Mouse (Mus musculus) c-Kit-negative CD71-positive TER-119-positive erythroid progenitor cells, embryonic 14.5 days (primary cell): Measurements from ENCODE around the gene Basp1.

Experiments
- DNase-seq: peaks from one replicate; pipeline ENCODE4 v3.0.0-alpha.2; 2013; ENCODE audit warnings: low read depth, low spot score

The Basp1 gene

DNA sequence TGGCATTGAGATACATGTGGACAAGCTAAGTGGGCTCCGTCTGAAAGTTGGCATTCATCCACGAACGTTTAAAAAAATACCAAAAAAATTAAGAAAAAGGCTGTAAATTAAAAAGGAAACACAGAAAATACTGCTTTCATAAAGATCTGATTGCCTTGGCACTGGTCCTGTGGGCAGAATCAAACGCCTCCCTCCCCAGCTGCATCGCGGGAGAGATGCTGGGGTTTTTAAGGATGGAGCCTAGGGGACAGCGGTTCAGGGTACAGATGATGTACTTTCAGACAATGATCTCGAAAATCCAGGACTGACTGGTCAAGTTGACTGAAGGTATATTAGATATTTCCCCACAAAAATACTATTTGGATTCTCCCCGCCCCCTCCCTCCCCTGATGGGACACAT is 49.9 kb downstream of the Basp1 start:
- DNase-seq = no peak

DNA sequence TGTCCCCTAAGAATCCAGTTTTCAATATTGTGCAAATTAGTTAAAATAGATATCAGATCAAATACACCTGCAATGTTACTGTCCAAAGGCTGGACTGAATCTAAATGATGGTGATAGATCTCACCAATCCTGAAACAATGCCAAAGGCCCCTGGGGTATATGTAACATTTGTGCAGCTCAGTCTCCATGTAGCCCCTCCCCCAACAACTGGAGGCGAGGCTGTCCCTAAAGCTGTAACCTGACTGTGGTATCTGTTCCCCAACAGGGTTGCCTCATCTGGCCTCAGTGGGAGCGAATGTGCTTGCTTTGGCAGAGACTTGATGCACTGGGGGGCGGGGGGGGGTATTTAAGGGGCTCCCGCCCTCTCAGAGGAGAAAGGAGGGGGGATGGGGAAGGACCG is 52.7 kb downstream of the Basp1 start:
- no peak for DNase-seq

DNA sequence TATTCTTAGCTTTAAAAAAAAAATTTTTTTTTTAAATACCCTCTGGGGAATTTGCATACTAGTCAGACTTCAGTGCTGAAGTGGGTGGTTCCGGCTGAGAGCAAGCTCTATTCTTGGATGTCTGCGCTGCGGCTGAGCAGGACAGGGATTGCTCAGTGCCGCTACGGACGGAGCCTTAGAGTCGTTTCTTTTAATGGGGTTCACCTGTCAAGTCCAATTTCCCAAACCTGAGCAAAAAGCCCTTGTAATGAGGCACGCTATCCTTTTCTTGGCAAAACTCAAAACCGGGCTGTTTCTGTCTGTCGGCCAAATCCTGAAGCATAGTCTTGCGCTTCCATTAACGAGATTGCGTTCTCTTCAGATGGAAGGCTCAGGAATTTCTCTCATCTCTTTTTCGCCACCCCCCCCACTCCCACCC is 54.9 kb downstream of the Basp1 start:
- DNase-seq = no peak

DNA sequence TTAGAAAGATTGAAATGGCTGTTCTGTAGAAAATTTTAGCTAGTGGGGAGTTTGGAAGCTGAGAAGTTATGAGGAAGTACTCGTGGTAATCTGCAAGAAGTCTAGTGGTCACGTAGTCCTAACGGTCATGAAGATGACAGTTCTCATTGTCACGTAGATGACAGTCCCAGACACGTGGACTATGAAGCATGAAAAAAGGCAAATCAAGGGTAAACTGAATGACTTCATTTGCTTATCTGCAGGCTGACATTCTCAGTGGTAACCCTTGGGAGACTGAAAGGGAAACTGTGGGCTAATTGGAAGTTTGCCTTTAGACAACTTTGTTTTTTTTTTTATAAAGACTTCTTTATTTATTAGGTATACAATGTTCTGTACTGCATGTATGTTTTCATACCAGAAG is 58.2 kb downstream of the Basp1 start:
- DNase-seq = no peak

DNA sequence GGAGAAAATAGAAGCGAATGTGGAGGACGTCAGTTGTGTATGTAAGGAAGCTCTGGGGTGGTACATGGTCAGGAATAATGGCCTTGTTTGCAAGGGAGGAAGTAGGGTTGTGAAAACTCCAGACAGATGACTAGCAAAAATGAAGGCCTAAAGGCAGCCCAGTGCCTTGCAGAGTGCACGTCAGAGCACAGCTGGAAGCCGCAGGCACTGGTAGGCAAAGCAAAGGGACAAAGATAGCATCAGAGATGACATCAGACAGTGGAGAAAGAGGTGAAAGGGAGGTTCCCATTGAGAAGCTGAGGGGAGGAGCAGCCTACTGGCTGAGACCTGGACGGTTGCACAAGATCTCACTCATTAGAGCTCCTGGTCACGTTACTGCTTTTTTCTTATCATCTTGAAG is 58.8 kb downstream of the Basp1 start:
- no peak for DNase-seq

DNA sequence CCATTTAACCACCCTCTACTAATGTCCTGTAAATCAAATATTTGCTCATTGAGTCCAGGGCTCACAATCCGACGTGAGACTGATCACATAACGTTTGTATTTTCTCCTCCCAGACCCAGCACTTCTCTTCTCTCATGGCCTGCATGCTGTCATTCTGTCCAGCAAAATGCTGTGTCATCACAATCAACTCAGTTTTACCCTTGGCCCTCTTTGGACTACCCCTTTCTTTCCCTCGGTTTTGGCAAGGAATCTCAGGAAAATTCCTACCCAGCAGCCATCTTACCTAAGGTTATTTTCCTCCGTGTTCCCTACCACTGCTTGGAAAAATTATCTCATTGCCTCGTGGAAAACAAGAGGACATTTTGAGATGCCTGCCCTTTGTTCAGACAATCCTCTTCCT is 60.1 kb downstream of the Basp1 start:
- no peak for DNase-seq

DNA sequence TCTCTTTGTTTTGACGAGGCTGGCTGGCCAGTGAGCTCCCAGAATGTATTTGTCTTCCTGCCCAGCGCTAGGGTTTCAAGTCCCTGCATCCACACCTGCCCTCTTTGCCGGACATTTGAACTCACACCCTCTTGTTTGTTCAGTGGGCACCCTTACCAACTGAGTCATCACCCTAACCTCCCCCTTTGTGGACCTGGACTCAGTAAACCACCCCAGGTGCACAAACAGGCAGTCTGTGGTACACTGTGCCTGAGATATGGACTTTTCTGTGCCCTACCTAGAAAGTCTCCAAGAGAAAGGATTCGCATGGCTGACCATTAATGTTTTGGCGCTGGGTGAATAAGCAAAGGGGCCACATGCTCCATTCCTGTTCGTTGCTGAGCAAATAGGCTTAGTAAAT is 70.3 kb downstream of the Basp1 start:
- DNase-seq = no peak

DNA sequence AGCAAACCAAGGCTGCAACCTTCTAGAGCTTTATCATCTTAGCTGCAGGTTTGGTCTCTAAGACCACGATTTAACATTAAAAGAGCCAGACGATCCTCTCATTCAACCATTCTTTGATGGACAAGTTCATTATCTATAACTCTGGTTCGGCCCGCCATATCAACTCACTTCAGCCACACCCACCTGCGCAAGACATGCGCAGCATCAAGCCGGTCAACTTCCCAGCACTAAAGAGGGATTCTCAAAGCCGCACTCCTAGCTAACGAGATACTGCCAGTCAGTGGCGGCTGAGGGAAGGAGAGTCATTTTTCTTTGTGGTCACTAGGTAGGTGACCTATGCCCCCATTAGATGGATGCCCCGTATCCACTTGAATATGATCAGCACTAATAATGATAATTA is 78.3 kb downstream of the Basp1 start:
- DNase-seq = no peak

DNA sequence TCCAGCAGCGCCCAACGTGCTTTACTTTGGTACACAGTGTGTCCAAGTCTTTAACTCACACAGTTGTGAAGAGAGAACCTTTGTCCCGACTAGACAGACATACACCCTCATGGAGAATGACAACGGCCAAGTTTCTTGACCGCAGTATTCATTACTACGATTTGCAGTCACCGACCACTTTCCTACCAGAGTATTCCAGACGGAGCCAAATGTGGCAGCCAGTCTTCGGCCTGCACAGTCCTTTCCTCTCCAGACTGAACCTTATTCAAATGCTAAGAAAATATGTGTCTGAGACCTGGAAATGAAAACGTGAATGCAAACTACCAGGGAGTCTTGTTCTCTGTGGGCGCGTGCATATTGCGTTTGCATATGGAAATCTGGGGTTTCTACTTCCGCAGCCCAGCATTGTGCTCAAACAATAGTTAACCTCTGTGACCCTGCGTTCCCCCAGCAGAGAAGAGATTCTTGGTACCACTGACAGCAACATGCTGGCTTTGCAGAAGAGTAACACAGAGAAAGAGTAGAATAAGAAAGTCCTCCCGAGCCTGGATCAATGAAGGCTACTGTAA is 81.6 kb downstream of the Basp1 start:
- no peak for DNase-seq

DNA sequence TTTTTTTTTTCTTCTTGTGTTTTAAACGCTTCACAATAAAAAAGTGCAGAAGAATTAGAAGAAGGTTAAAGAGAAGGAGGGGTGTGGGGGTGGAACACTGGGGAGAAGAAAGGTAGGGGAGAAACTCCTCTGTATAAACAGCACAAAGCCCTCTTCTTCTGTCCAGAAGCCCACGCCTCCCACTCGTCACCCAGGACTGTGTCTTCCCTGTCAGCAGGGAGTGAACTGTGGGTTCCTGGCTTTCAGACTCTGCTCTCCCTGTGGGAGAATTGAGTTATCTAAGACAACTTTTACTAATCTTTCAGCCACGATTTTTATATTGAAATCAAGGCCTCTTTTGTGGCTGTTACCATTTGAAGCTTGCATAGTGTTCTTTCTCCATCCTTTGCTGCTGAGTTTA is 82.6 kb downstream of the Basp1 start:
- no peak for DNase-seq

DNA sequence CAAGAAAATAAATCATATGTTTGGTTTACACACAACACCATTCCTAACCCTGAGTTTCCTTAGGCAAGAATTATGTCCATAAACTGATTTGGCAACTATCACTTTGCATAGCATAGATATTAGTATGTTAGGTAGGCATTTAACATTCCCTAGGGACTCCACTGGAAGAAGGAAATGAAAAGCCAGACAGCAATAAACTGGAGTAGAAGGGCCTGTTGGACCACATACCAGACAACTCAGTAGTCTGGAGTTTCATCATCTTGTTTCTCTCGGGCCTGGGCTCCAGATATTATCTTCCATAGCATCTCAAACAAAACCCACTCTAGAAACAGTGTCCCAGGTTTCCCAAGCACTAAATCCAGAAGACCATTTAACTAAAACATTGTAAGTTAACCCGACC is 91.0 kb downstream of the Basp1 start:
- DNase-seq = no peak

DNA sequence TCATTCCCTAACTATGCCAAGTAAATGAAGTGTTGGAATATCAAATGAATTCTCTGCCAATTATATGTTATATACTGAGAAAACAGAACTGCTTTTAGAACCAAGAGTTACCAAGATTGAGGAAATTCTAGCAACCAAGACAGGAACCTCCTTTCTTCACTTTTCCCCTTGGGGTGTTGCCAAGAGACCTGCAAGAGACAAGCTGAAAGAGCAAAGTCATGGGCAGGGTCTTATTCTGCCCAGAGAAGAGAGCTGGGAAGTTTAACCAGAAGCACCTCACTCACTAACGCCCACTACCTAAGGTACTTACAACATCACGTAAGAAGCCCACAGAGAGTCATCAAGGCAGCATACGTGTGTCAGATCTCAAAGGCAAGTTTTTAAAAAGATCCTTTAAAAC is 91.5 kb downstream of the Basp1 start:
- DNase-seq = no peak

DNA sequence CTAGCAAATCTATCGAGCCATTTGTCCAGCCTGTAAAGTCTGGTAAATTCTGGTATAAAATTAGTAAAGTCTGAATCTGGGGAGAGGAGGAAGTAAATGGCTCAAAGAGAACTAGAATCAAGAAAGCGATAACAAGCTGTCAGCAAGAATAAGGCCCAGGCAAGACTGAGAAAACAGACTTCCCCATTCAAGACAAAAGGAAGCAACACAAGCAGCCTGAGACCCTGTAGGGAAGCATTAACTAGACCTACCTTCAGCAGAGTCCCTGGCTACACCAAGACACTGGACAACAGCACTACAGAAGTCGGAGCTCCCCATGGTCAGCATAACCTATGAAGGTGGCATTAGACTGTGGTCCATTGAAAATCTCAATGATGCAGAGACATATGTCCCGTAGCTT is 91.9 kb downstream of the Basp1 start:
- DNase-seq = no peak

DNA sequence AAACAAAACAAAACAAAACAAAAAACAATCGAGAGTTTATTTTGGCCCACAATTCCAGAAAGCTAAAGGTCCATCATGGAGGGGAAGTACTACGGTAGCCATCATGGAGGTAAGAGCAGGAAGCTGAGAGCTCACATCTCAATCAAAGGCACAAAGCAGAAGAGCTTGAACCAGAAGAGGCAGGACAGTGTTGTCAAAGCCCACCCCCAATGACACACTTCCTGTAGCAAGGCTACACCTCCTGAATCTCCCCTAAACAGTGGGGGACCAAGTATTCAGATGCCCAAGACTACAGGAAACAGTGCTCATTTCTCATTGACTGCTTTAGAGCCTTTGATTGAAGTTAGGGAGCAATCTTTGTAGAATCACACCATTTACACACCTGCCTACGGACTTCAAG is 99.1 kb downstream of the Basp1 start:
- no peak for DNase-seq
